Mouse (Mus musculus) erythroblast, embryonic 14.5 days (primary cell): ENCODE results near the gene Amn. TPM values are rescaled to one million over a fixed set of nuclear protein-coding genes. Genes with fewer than 3 reads are reported as not detected.

Experiments
- H3K27me3 ChIP-seq: 2 replicates; pipeline ENCODE4 v1.6.1; 2012; ENCODE audit warnings: inconsistent platforms; ENCODE audit not compliant: control insufficient read depth
- H3K36me3 ChIP-seq: 2 replicates; pipeline ENCODE4 v1.6.1; 2012; ENCODE audit warnings: mild to moderate bottlenecking, inconsistent platforms; ENCODE audit not compliant: control insufficient read depth
- H3K4me1 ChIP-seq: 2 replicates; pipeline ENCODE4 v1.6.1; 2012; ENCODE audit warnings: inconsistent platforms; ENCODE audit not compliant: control insufficient read depth
- H3K4me3 ChIP-seq: replicated peaks from 2 replicates; pipeline ENCODE3; 2012; ENCODE audit warnings: moderate library complexity, mild to moderate bottlenecking, inconsistent platforms
- H3K9me3 ChIP-seq: 2 replicates; pipeline ENCODE4 v1.6.1; 2012; ENCODE audit warnings: low read length, inconsistent platforms, mixed read lengths; ENCODE audit not compliant: control insufficient read depth
- GATA1 ChIP-seq: IDR thresholded peaks from 2 replicates; pipeline ENCODE4 v1.6.1; 2012; ENCODE audit warnings: low read length, inconsistent platforms, mixed read lengths
- TAL1 ChIP-seq: IDR thresholded peaks from 3 replicates; pipeline ENCODE4 v1.6.1; 2012; ENCODE audit warnings: low read length, inconsistent platforms, mixed read lengths
- polyA plus RNA-seq: library from polyadenylated mRNA; stranded (reverse); fragments of >175 nt; gene quantifications from 2 replicates; pipeline ENCODE4 v1.2.3, GENCODE M21; 2012

Amn gene
- polyA plus RNA-seq, 1 experiment = 0.05 TPM

DNA sequence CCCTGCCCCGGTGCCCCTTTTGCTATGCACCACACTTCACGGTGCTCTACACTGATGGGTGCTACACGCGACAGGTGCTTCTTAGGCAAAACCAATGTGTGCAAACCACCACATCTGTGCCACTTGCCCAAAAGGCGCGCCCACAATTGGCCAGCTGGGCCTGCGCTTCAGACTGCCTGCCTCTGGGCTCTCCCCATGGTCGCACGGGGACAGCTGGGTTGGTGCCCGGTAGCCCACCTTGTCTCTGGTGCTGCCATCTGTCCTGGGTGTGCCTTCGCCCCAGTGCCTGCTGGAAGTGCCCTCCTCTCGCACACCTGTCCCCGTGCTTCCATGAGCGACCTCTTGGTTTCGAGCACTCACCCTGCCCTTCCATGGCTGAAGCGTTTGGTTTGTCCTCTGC is 7.2 kb upstream of the Amn start:
- Histone ChIP-seq H3K36me3 (peaks cover 35% of the 10 kb centered on the region), H3K27me3 (no peaks in the 10 kb centered on the region), H3K4me1 (peaks cover 32% of the 10 kb centered on the region), H3K9me3 (no peaks in the 10 kb centered on the region), H3K4me3 (no peak overlapping the region)
- TF ChIP-seq TAL1 (no peak), GATA1 (no peak)

DNA sequence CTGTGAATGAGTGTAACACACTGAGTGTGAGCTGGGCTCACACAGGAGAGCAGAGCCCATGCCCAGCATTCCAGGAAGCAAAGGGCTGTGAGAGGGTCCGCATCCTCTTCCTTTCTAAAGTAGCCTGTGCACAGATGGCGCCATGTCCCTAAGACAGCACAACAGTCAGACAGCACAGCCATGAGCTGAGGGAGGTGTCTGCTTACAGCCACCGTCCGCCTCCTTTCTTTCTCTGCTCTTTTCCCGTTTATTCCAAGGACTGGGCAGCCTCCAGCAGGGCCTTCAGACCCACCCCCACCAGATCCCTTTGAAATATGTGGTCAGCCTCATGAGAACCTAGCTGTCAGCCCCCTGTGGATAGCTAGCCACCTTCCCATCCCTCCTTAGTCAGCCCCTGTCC is 5.7 kb upstream of the Amn start:
- Histone ChIP-seq H3K27me3 (peaks cover 11% of the 10 kb centered on the region), H3K36me3 (peaks cover 35% of the 10 kb centered on the region), H3K4me1 (peaks cover 47% of the 10 kb centered on the region), H3K9me3 (no peaks in the 10 kb centered on the region), H3K4me3 (no peak overlapping the region)
- TF ChIP-seq GATA1 (no peak), TAL1 (no peak)

DNA sequence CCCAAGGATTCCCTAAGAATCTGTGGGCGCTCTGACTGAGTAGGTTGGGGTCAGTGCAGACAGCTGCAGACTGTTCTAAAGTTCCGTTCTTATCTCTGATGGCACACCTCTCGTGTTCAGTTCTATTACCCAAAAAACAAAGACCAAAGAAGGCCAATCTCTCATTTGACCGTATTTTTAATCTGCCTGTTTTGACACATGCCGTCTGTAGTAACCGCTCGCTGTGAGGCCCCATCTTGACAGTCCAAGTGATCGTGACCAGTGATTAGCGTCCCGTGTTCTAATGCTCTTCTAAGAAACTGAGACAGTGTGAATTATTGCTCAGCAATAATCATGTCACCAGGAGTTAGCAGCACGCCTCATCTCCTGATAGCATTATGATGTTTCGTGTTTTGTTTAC is 4.3 kb upstream of the Amn start:
- H3K9me3 ChIP-seq = no peaks in the 10 kb centered on the region; the same call in 1 of the 2 replicates
- TF ChIP-seq GATA1 (no peak), TAL1 (no peak)
- peaks cover 25% of the 10 kb centered on the region for H3K27me3 ChIP-seq
- H3K36me3 ChIP-seq = peaks cover 22% of the 10 kb centered on the region
- H3K4me3 ChIP-seq = no peak overlapping the region
- H3K4me1 ChIP-seq = peaks cover 57% of the 10 kb centered on the region

- Histone ChIP-seq H3K4me1 (peaks cover 61% of the 10 kb centered on the region), H3K4me3 (peak overlapping the region; percentile 8), H3K27me3 (peaks cover 37% of the 10 kb centered on the region), H3K9me3 (no peaks in the 10 kb centered on the region; the same call in 1 of the 2 replicates), H3K36me3 (peaks cover 18% of the 10 kb centered on the region)
- peak; percentile 29; the same call in 1 of the 3 replicates for TF ChIP-seq TAL1
- TF ChIP-seq GATA1 = no peak
Observed at GRCm38 (mm10) chr12:111267673-111268325, 3.1 kb upstream of the Amn start.

- Histone ChIP-seq H3K4me3 (no peak overlapping the region), H3K36me3 (no peaks in the 10 kb centered on the region), H3K9me3 (peaks cover 13% of the 10 kb centered on the region), H3K4me1 (peaks cover 69% of the 10 kb centered on the region), H3K27me3 (peaks cover 73% of the 10 kb centered on the region)
- no peak for TF ChIP-seq TAL1
- TF ChIP-seq GATA1 = no peak
Observed at GRCm38 (mm10) chr12:111271406-111271805, 511 bp downstream of the Amn start.

DNA sequence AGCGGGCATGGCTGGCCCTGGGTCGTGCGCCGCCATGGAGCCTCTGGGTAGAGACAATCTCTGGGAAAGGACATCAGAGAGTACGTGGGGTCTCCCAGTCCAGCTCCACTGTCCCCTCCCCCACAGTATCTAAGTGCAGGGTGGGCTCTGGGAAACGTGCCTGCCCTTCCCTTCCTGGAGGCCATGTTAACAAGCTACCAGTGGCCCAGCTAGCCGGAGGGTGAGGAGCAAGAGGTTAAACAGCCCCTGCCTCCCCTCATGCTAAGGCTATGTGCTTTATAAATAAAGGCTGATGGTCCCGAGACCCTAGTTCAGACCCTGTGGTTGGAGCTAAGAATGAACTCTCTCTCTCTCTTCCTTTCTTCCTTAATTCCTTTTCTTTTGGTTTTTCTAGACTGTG is 1.1 kb downstream of the Amn start:
- Histone ChIP-seq H3K27me3 (peaks cover 79% of the 10 kb centered on the region), H3K36me3 (no peaks in the 10 kb centered on the region), H3K4me3 (no peak overlapping the region), H3K4me1 (peaks cover 63% of the 10 kb centered on the region), H3K9me3 (peaks cover 13% of the 10 kb centered on the region)
- TF ChIP-seq GATA1 (no peak), TAL1 (no peak)

GRCm38 (mm10) chr12:111272420-111272819 is 1.5 kb downstream of the Amn start:
- Histone ChIP-seq H3K4me3 (no peak overlapping the region), H3K27me3 (peaks cover 83% of the 10 kb centered on the region), H3K4me1 (peaks cover 59% of the 10 kb centered on the region), H3K36me3 (no peaks in the 10 kb centered on the region), H3K9me3 (peaks cover 13% of the 10 kb centered on the region)
- TF ChIP-seq TAL1 = no peak
- no peak for TF ChIP-seq GATA1

DNA sequence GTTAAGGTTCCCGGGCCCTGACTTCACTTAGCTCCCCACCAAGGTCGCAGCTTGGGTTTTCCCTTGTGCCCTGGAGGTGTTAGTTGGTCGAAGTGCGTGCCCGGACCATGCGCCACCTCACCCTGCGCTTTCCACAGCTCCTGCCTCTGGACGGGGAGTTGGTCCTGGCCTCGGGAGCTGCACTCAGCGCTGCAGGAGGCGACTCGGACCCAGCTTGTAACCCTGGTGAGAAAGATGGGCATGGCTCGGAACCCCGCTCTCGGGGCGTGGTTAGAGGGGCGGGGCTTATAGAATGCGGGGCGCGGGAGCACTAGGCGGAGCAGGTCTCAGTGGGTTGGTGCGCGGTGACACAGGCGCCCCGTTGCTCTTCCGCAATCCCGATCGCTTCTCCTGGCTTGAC is 3.1 kb downstream of the Amn start:
- Histone ChIP-seq H3K36me3 (no peaks in the 10 kb centered on the region), H3K27me3 (peaks cover 90% of the 10 kb centered on the region), H3K4me1 (peaks cover 43% of the 10 kb centered on the region), H3K9me3 (peaks cover 20% of the 10 kb centered on the region), H3K4me3 (no peak overlapping the region)
- TF ChIP-seq TAL1 (no peak), GATA1 (no peak)

DNA sequence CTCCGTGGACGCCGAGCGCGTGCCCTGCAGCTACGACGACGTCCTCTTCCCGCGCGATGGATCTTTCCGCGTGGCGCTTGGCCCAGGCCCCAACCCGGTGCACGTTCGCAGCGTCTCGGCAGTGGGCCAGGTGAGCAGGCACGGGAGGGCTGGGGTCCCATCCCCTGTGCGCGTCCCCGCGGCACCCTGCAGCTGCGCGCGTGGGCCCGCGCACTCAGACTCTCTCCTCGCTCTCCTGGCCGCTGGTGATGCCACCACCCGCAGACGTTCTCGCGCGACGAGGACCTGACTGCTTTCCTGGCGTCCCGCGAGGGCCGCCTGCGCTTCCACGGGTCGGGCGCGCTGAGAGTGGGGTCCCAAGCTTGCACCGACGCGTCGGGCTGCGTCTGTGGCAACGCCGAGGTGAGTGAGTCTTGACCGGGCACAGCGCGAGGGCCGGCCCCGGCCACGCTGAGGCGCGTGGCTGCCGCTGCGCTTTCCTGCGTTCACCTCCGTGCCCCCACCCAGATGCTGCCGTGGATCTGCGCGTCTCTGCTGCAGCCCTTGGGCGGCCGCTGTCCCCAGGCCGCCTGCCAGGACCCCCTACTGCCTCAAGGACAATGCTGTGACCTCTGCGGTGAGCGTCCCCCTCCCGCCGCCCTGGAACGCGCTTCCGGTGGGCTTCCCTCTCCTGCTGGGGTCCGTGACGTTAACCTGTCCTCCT is 3.7 kb downstream of the Amn start:
- Histone ChIP-seq H3K4me1 (peaks cover 37% of the 10 kb centered on the region), H3K4me3 (no peak overlapping the region), H3K36me3 (no peaks in the 10 kb centered on the region), H3K9me3 (peaks cover 23% of the 10 kb centered on the region), H3K27me3 (peaks cover 89% of the 10 kb centered on the region)
- TF ChIP-seq GATA1 = no peak
- no peak for TF ChIP-seq TAL1
